Comparison of ENCODE assay signal across 19 mouse cellular contexts in the genomic region with DNA sequence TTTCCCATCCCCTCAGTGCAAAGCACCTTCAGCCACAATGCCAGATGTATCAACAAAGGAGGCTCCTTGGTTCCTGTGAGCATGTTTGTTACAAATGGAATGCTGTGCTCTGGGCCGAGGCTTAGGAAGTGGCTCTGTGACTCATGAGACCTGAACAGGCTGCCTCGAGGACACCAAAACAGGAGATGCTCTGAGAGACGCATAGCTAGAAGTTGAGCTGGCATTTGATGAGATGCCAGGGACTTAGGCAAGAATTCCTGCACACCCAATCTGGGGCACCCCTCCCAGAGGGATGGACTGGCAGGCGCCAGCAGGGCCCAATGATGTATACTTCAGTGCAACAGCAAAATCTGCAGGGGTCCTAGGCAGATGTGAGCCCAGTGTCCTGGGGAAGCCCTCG. TPM values are rescaled to one million over a fixed set of nuclear protein-coding genes. Genes with fewer than 3 reads are reported as not detected.
A peak's percentile ranks its signal among the peaks of the same experiment; 100 is the strongest.
DNase-seq lines count a peak whose midpoint lies in the region; TF ChIP-seq lines count a peak whose summit lies in the region.
"Had no signal": no experiment of that assay in that cellular context is flagged by ENCODE, and none has a peak within 500 bp of the region (broad histone marks: within the 10 kb centered on the region; RNA-seq: fewer than 3 reads in every experiment).

No protein-coding gene starts in this region.

- no peaks in the 10 kb centered on the region for H3K79me3 ChIP-seq in C2C12 (ENCODE audit: low read depth)

- no peak for TF ChIP-seq CTCF in C2C12 (IDR thresholded peaks at IDR 0.05; ENCODE audit: control insufficient read depth, insufficient read depth, insufficient read length)

- no peak overlapping the region for H3K4me3 ChIP-seq in C2C12 (ENCODE audit: insufficient read depth, poor library complexity, severe bottlenecking)
- H3K4me3 ChIP-seq: heart, embryonic 12.5 days; limb, embryonic 13.5 days; neural tube, embryonic 12.5 days had no signal

- peak; percentile 64 for DNase-seq in gastrocnemius, adult 18-20 months (ENCODE audit: low spot score)
- DNase-seq in gastrocnemius, postnatal 10 days, result no peak
- DNase-seq in adrenal gland, adult 8-10 months, result peak; percentile 77
- DNase-seq in gastrocnemius, postnatal 25 days, result peak; percentile 61
- DNase-seq in testis, postnatal 14 days (ENCODE audit: low spot score), result no peak
- DNase-seq in ovary, postnatal 36 days (ENCODE audit: low spot score), result no peak
- no peak for DNase-seq in left cerebral cortex, adult 18-20 months (ENCODE audit: low spot score in 2 of 2)
- DNase-seq: cerebellum, adult 11 months; cerebellum, postnatal 14 days; kidney, adult 2 months; kidney, postnatal 25 days; layer of hippocampus, adult 9-11 months; thymus, postnatal 4 days had no signal

- H3K79me2 ChIP-seq in C2C12 (ENCODE audit: control insufficient read depth, insufficient read depth), result no peaks in the 10 kb centered on the region

- H3K27me3 ChIP-seq in C2C12 (ENCODE audit: control insufficient read depth, insufficient read depth, insufficient read length), result no peaks in the 10 kb centered on the region
- H3K27me3 ChIP-seq: heart, embryonic 12.5 days; neural tube, embryonic 12.5 days had no signal

- no peak overlapping the region for H3ac ChIP-seq in C2C12 (ENCODE audit: control insufficient read depth, insufficient read length, low read depth)

- H3K36me3 ChIP-seq in C2C12 (ENCODE audit: control insufficient read depth, insufficient read depth), result no peaks in the 10 kb centered on the region
- H3K36me3 ChIP-seq: heart, embryonic 12.5 days; limb, embryonic 13.5 days; neural tube, embryonic 12.5 days had no signal

TF ChIP-seq in C2C12, 6 proteins besides CTCF, POLR2A, EP300 and RAD21:
- TF ChIP-seq MYOD1 (IDR thresholded peaks at IDR 0.05; ENCODE audit: control insufficient read depth, insufficient read length, low read depth) (peak; percentile 81), MAX (IDR thresholded peaks at IDR 0.05) (peak; percentile 77), MYOG (IDR thresholded peaks at IDR 0.05; ENCODE audit: control insufficient read depth, extremely low read depth, insufficient read length) (no peak), CEBPB (IDR thresholded peaks at IDR 0.05; ENCODE audit: low read depth) (peak; percentile 94), FOSL1 (IDR thresholded peaks at IDR 0.05; ENCODE audit: insufficient read depth, low read length, poor library complexity, severe bottlenecking) (peak; percentile 91), USF1 (IDR thresholded peaks at IDR 0.05; ENCODE audit: low read depth) (no peak)

RNA-seq across cellular contexts. Expression of gene Kcnf1, which starts 43.9 kb away (rescaled TPM):
- total RNA-seq in gastrocnemius, adult 18-20 months (2021), result 1 to 10 TPM; 1.6 to 3.9 TPM
- total RNA-seq in gastrocnemius, postnatal 10 days (2021), result 1 to 10 TPM; 2.8 to 3.1 TPM
- 7.8 TPM for polyA plus RNA-seq in C2C12 (2012; fragmentation: generic; extraction: Trizol)
- total RNA-seq in adrenal gland, adult 8-10 months (2022), result 1 to 10 TPM in 2 of 4 experiments, under 1 TPM in 2; 0.35 to 1.7 (median 1.1) TPM
- total RNA-seq in gastrocnemius, postnatal 25 days (2021), result 1 to 10 TPM in 1 of 2 experiments, under 1 TPM in 1; 0.43 to 4.8 TPM
- 100 to 1,000 TPM; 103 to 125 TPM for total RNA-seq in left cerebral cortex, adult 18-20 months (2021)
- total RNA-seq: heart, postnatal 25 days; megakaryocyte-erythroid progenitor cell, adult 5-6 weeks had no signal

RNA-seq across cellular contexts. Expression of gene Pdia6, which starts 45.7 kb away (rescaled TPM):
- total RNA-seq in gastrocnemius, adult 18-20 months (2021), result 10 to 100 TPM; 33.3 to 42.8 TPM
- 10 to 100 TPM; 78.9 to 89.6 TPM for total RNA-seq in gastrocnemius, postnatal 10 days (2021)
- 319 TPM for polyA plus RNA-seq in C2C12 (2012; fragmentation: generic; extraction: Trizol)
- total RNA-seq in adrenal gland, adult 8-10 months (2022), result 100 to 1,000 TPM; 165 to 203 (median 180) TPM
- 10 to 100 TPM; 51.2 to 55.1 TPM for total RNA-seq in gastrocnemius, postnatal 25 days (2021)
- 100 to 1,000 TPM; 144 to 148 TPM for total RNA-seq in left cerebral cortex, adult 18-20 months (2021)

Comparison
In these comparisons a context has a peak if more than half of its experiments do, and no peak if none do; other contexts are left out.
1. DNase-seq: peak in gastrocnemius, adult 18-20 months (single experiment), adrenal gland, adult 8-10 months (single experiment) and gastrocnemius, postnatal 25 days (single experiment); none in gastrocnemius, postnatal 10 days (single experiment), testis, postnatal 14 days (single experiment), ovary, postnatal 36 days (single experiment) and left cerebral cortex, adult 18-20 months (0 of 2).
2. RNA of gene Kcnf1, which starts 43.9 kb away (total RNA-seq): 103 to 125 TPM in left cerebral cortex, adult 18-20 months; 0.43 to 4.8 TPM in gastrocnemius, postnatal 25 days, 1.6 to 3.9 TPM in gastrocnemius, adult 18-20 months, 2.8 to 3.1 TPM in gastrocnemius, postnatal 10 days and 0.35 to 1.7 TPM in adrenal gland, adult 8-10 months; every median in the first group is over 10 times any median in the second.